Mouse (Mus musculus): Measurements from ENCODE around the gene Tlx3. TPM values are rescaled to one million over a fixed set of nuclear protein-coding genes. Genes with fewer than 3 reads are reported as not detected.

Gene Tlx3
- polyA plus RNA-seq, 1 experiment from 2014 or later = not detected

- 91% methylated on average over 3 of the region's 3 CpGs for WGBS
- ATAC-seq = no peak
- no peaks in the 10 kb centered on the region for H3K27me3 ChIP-seq (replicated peaks; ENCODE audit: control insufficient read depth, insufficient read depth, low read length)
Measured at GRCm38 (mm10) chr11:33159741-33160140, 43.6 kb downstream of the Tlx3 start.

GRCm38 (mm10) chr11:33157453-33158196 is 45.8 kb downstream of the Tlx3 start:
- H3K4me1 ChIP-seq (replicated peaks; ENCODE audit: control insufficient read depth, insufficient read depth, low read length) = peaks cover 10% of the 10 kb centered on the region
- peaks cover 37% of the 10 kb centered on the region for H3K36me3 ChIP-seq (ENCODE audit: control insufficient read depth, insufficient read depth)
- H3K27me3 ChIP-seq (replicated peaks; ENCODE audit: control insufficient read depth, insufficient read depth, low read length) = no peaks in the 10 kb centered on the region
- no peak for ATAC-seq
- H3K4me3 ChIP-seq (replicated peaks; ENCODE audit: low read length) = no peak overlapping the region
- no peak overlapping the region for H3K9ac ChIP-seq (replicated peaks; ENCODE audit: low read depth, low read length)
- H3K27ac ChIP-seq (ENCODE audit: low read length) = no peak overlapping the region
- H3K4me2 ChIP-seq (ENCODE audit: low read length) = no peak overlapping the region
- WGBS = 91% methylated on average over 2 of the region's 2 CpGs
- no peaks in the 10 kb centered on the region for H3K9me3 ChIP-seq (ENCODE audit: control insufficient read depth, low read length)

More at GRCm38 (mm10) chr11:33159741-33160140, 43.6 kb downstream of the Tlx3 start:
- no peak overlapping the region for H3K9ac ChIP-seq (replicated peaks; ENCODE audit: low read depth, low read length)
- no peak overlapping the region for H3K4me3 ChIP-seq (replicated peaks; ENCODE audit: low read length)
- peaks cover 10% of the 10 kb centered on the region for H3K4me1 ChIP-seq (replicated peaks; ENCODE audit: control insufficient read depth, insufficient read depth, low read length)
- H3K9me3 ChIP-seq (ENCODE audit: control insufficient read depth, low read length) = no peaks in the 10 kb centered on the region
- no peak overlapping the region for H3K27ac ChIP-seq (ENCODE audit: low read length)
- no peak overlapping the region for H3K4me2 ChIP-seq (ENCODE audit: low read length)
- peaks cover 27% of the 10 kb centered on the region for H3K36me3 ChIP-seq (ENCODE audit: control insufficient read depth, insufficient read depth)

- H3K36me3 ChIP-seq (ENCODE audit: control insufficient read depth, insufficient read depth) = peaks cover 38% of the 10 kb centered on the region
- ATAC-seq = no peak
- H3K4me2 ChIP-seq (ENCODE audit: low read length) = no peak overlapping the region
- peaks cover 6% of the 10 kb centered on the region; the same call in 1 of the 2 replicates for H3K4me1 ChIP-seq (replicated peaks; ENCODE audit: control insufficient read depth, insufficient read depth, low read length)
- H3K4me3 ChIP-seq (replicated peaks; ENCODE audit: low read length) = no peak overlapping the region
- H3K27ac ChIP-seq (ENCODE audit: low read length) = no peak overlapping the region
- no peaks in the 10 kb centered on the region for H3K9me3 ChIP-seq (ENCODE audit: control insufficient read depth, low read length)
- 88% methylated on average over 4 of the region's 4 CpGs for WGBS
- H3K9ac ChIP-seq (replicated peaks; ENCODE audit: low read depth, low read length) = no peak overlapping the region
- H3K27me3 ChIP-seq (replicated peaks; ENCODE audit: control insufficient read depth, insufficient read depth, low read length) = no peaks in the 10 kb centered on the region
Measured at GRCm38 (mm10) chr11:33156436-33157015, 46.9 kb downstream of the Tlx3 start.

GRCm38 (mm10) chr11:33154459-33154858 is 48.9 kb downstream of the Tlx3 start:
- H3K4me2 ChIP-seq (ENCODE audit: low read length) = no peak overlapping the region
- no peak for ATAC-seq
- H3K9me3 ChIP-seq (ENCODE audit: control insufficient read depth, low read length) = no peaks in the 10 kb centered on the region
- no peaks in the 10 kb centered on the region for H3K4me1 ChIP-seq (replicated peaks; ENCODE audit: control insufficient read depth, insufficient read depth, low read length)
- no peaks in the 10 kb centered on the region for H3K27me3 ChIP-seq (replicated peaks; ENCODE audit: control insufficient read depth, insufficient read depth, low read length)
- peaks cover 40% of the 10 kb centered on the region for H3K36me3 ChIP-seq (ENCODE audit: control insufficient read depth, insufficient read depth)
- H3K4me3 ChIP-seq (replicated peaks; ENCODE audit: low read length) = no peak overlapping the region
- no peak overlapping the region for H3K9ac ChIP-seq (replicated peaks; ENCODE audit: low read depth, low read length)
- 85% methylated on average over 3 of the region's 3 CpGs for WGBS
- no peak overlapping the region for H3K27ac ChIP-seq (ENCODE audit: low read length)

GRCm38 (mm10) chr11:33152997-33153396 is 50.4 kb downstream of the Tlx3 start:
- Histone ChIP-seq H3K27ac (ENCODE audit: low read length) (no peak overlapping the region), H3K4me3 (replicated peaks; ENCODE audit: low read length) (no peak overlapping the region), H3K9ac (replicated peaks; ENCODE audit: low read depth, low read length) (no peak overlapping the region), H3K9me3 (ENCODE audit: control insufficient read depth, low read length) (no peaks in the 10 kb centered on the region), H3K36me3 (ENCODE audit: control insufficient read depth, insufficient read depth) (peaks cover 40% of the 10 kb centered on the region), H3K27me3 (replicated peaks; ENCODE audit: control insufficient read depth, insufficient read depth, low read length) (no peaks in the 10 kb centered on the region), H3K4me1 (replicated peaks; ENCODE audit: control insufficient read depth, insufficient read depth, low read length) (peaks cover 3% of the 10 kb centered on the region), H3K4me2 (ENCODE audit: low read length) (no peak overlapping the region)
- 92% methylated on average over 1 of the region's 1 CpGs for WGBS
- ATAC-seq = no peak

DNA sequence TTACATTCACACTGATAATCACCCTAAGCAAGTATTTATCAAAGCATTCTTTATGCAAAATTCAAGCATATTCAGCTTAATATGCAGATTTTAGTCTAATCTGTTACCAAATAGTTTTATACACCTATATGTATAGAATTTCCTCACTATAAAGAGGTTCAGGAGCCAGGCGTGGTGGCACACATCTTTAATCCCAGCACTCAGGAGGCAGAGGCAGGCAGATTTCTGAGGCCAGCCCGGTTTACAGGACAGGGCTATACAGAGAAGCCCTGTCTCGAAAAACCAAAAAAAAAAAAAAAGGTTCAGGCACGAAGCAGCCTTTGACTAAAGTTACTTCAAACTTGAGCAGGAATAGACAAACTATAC is 51.6 kb downstream of the Tlx3 start:
- ATAC-seq = no peak
- H3K4me3 ChIP-seq (replicated peaks; ENCODE audit: low read length) = no peak overlapping the region
- no peak overlapping the region for H3K27ac ChIP-seq (ENCODE audit: low read length)
- WGBS = 79% methylated on average over 4 of the region's 4 CpGs
- H3K4me1 ChIP-seq (replicated peaks; ENCODE audit: control insufficient read depth, insufficient read depth, low read length) = peaks cover 12% of the 10 kb centered on the region
- H3K9ac ChIP-seq (replicated peaks; ENCODE audit: low read depth, low read length) = no peak overlapping the region
- H3K36me3 ChIP-seq (ENCODE audit: control insufficient read depth, insufficient read depth) = peaks cover 32% of the 10 kb centered on the region
- no peaks in the 10 kb centered on the region for H3K9me3 ChIP-seq (ENCODE audit: control insufficient read depth, low read length)
- H3K4me2 ChIP-seq (ENCODE audit: low read length) = no peak overlapping the region
- H3K27me3 ChIP-seq (replicated peaks; ENCODE audit: control insufficient read depth, insufficient read depth, low read length) = no peaks in the 10 kb centered on the region

- Histone ChIP-seq H3K4me1 (replicated peaks; ENCODE audit: control insufficient read depth, insufficient read depth, low read length) (peaks cover 15% of the 10 kb centered on the region), H3K9me3 (ENCODE audit: control insufficient read depth, low read length) (no peaks in the 10 kb centered on the region), H3K27me3 (replicated peaks; ENCODE audit: control insufficient read depth, insufficient read depth, low read length) (no peaks in the 10 kb centered on the region), H3K36me3 (ENCODE audit: control insufficient read depth, insufficient read depth) (peaks cover 29% of the 10 kb centered on the region), H3K4me3 (replicated peaks; ENCODE audit: low read length) (no peak overlapping the region), H3K9ac (replicated peaks; ENCODE audit: low read depth, low read length) (no peak overlapping the region), H3K4me2 (ENCODE audit: low read length) (no peak overlapping the region), H3K27ac (ENCODE audit: low read length) (no peak overlapping the region)
- WGBS = 76% methylated on average over 3 of the region's 3 CpGs
- ATAC-seq = no peak
Measured at GRCm38 (mm10) chr11:33151128-33151779, 52.1 kb downstream of the Tlx3 start.

Other genes starting within 250 kb of the Tlx3 start
- 3.8 and 4.3 TPM in 2 replicates for gene Fgf18, start 56.2 kb downstream of the Tlx3 start, polyA plus RNA-seq (2015; fragmentation: Nextera tagmentation; extraction: Ambion mirVana)
- 479 and 511 TPM in 2 replicates for gene Npm1, start 40.4 kb downstream of the Tlx3 start, polyA plus RNA-seq (2015; fragmentation: Nextera tagmentation; extraction: Ambion mirVana)
- not detected in 2 replicates for gene Gm12117, start 73.1 kb upstream of the Tlx3 start, polyA plus RNA-seq (2015; fragmentation: Nextera tagmentation; extraction: Ambion mirVana)

Measured in forebrain, embryonic 16.5 days (tissue).